Mouse (Mus musculus) kidney, embryonic 14.5 days (tissue): ENCODE measurements at regions not wholly inside any gene's neighbourhood (a gene's known extent, or its start where the extent isn't known, plus 50 kb on each side); places are given as distances from the start of the nearest gene placed in this dataset.
A peak's percentile ranks its signal among the peaks of the same experiment; 100 is the strongest.

Experiments
- ATAC-seq: fragments of 200-750 bp; cut with Nextera tagmentation; 2 replicates; pipeline ENCODE4 v1.8.0; 2017; ENCODE audit warnings: moderate number of reproducible peaks, mild to moderate bottlenecking, moderate TSS enrichment, moderate library complexity; ENCODE audit not compliant: low FRiP score, low TSS enrichment
- H3K27ac ChIP-seq: fragments of 300-500 bp; sonication (generic); 2 replicates; pipeline ENCODE4 v1.5.1; 2014; ENCODE audit warnings: low read depth, mild to moderate bottlenecking, low read length, moderate library complexity, mixed read lengths
- H3K27me3 ChIP-seq: fragments of 300-500 bp; sonication (generic); 2 replicates; pipeline ENCODE4 v1.6.1; 2014; ENCODE audit warnings: mild to moderate bottlenecking, low read length; ENCODE audit not compliant: control insufficient read depth, insufficient read depth
- H3K36me3 ChIP-seq: fragments of 300-500 bp; sonication (generic); 2 replicates; pipeline ENCODE4 v1.6.1; 2014; ENCODE audit warnings: low read length, mixed read lengths; ENCODE audit not compliant: control insufficient read depth, insufficient read depth
- H3K4me1 ChIP-seq: fragments of 300-500 bp; sonication (generic); 2 replicates; pipeline ENCODE4 v1.6.1; 2014; ENCODE audit warnings: low read length, mixed read lengths; ENCODE audit not compliant: control insufficient read depth, insufficient read depth
- H3K4me2 ChIP-seq: fragments of 300-500 bp; sonication (generic); replicated peaks from 2 replicates; pipeline ENCODE4 v1.6.1; 2014; ENCODE audit warnings: low read depth, mild to moderate bottlenecking, low read length
- H3K4me3 ChIP-seq: fragments of 300-500 bp; sonication (generic); 2 replicates; pipeline ENCODE4 v1.5.1; 2014; ENCODE audit warnings: mild to moderate bottlenecking, low read length
- H3K9ac ChIP-seq: fragments of 300-500 bp; sonication (generic); 2 replicates; pipeline ENCODE4 v1.6.1; 2014; ENCODE audit warnings: low read depth, mild to moderate bottlenecking, low read length, moderate library complexity
- H3K9me3 ChIP-seq: fragments of 300-500 bp; sonication (generic); 2 replicates; pipeline ENCODE4 v1.6.1; 2016; ENCODE audit warnings: low read length; ENCODE audit not compliant: control insufficient read depth
- WGBS: fragments of 180-500 bp; shearing (Covaris S2); extraction: QIAGEN DNeasy Blood & Tissue Kit; methylation state at CpG from one replicate; pipeline ENCODE4 v1.1.7; 2014; 5-methylcytosine and 5-hydroxymethylcytosine counted together

- H3K4me2 ChIP-seq, result peak overlapping the region; percentile 41
- H3K4me1 ChIP-seq, result peaks cover 28% of the 10 kb centered on the region
- peak overlapping the region; percentile 97 for H3K27ac ChIP-seq
- no peaks in the 10 kb centered on the region for H3K36me3 ChIP-seq
- H3K9ac ChIP-seq, result peak overlapping the region; percentile 52
- no peaks in the 10 kb centered on the region for H3K9me3 ChIP-seq
- H3K4me3 ChIP-seq, result 0 out of 2 replicates have a peak overlapping the region, but pooled peaks have one; percentile 10
- WGBS, result 6% methylated on average over 17 of the region's 17 CpGs
- peak; percentile 43 for ATAC-seq
- no peaks in the 10 kb centered on the region for H3K27me3 ChIP-seq
Measured at GRCm38 (mm10) chr14:25108101-25108652, 350.8 kb upstream of the Zmiz1 start.

GRCm38 (mm10) chr14:25108701-25109290 lies 350.2 kb upstream of the Zmiz1 start:
- Histone ChIP-seq H3K4me3 (0 out of 2 replicates have a peak overlapping the region, but pooled peaks have one; percentile 10), H3K27ac (peak overlapping the region; percentile 97), H3K4me2 (peak overlapping the region; percentile 41), H3K36me3 (no peaks in the 10 kb centered on the region), H3K9me3 (no peaks in the 10 kb centered on the region), H3K27me3 (no peaks in the 10 kb centered on the region), H3K9ac (peak overlapping the region; percentile 52), H3K4me1 (peaks cover 30% of the 10 kb centered on the region)
- 1% methylated on average over 8 of the region's 8 CpGs for WGBS
- ATAC-seq, result peak; percentile 95

GRCm38 (mm10) chr14:25109691-25110090 lies 349.3 kb upstream of the Zmiz1 start:
- Histone ChIP-seq H3K27ac (peak overlapping the region; percentile 97), H3K4me2 (no peak overlapping the region), H3K27me3 (no peaks in the 10 kb centered on the region), H3K9me3 (no peaks in the 10 kb centered on the region), H3K4me1 (peaks cover 30% of the 10 kb centered on the region), H3K9ac (no peak overlapping the region; the same call in 1 of the 2 replicates), H3K36me3 (no peaks in the 10 kb centered on the region), H3K4me3 (no peak overlapping the region)
- no peak for ATAC-seq
- WGBS, result 9% methylated on average over 1 of the region's 1 CpGs

- H3K9me3 ChIP-seq, result no peaks in the 10 kb centered on the region
- 74% methylated on average over 10 of the region's 10 CpGs for WGBS
- no peak overlapping the region for H3K9ac ChIP-seq
- no peaks in the 10 kb centered on the region for H3K36me3 ChIP-seq
- H3K27ac ChIP-seq, result 0 out of 2 replicates have a peak overlapping the region, but pooled peaks have one; percentile 4
- no peaks in the 10 kb centered on the region for H3K27me3 ChIP-seq
- ATAC-seq, result no peak
- H3K4me2 ChIP-seq, result no peak overlapping the region
- H3K4me1 ChIP-seq, result peaks cover 28% of the 10 kb centered on the region
- H3K4me3 ChIP-seq, result no peak overlapping the region
Measured at GRCm38 (mm10) chr14:25112832-25113231, 346.2 kb upstream of the Zmiz1 start.

- ATAC-seq, result no peak
- 0 out of 2 replicates have a peak overlapping the region, but pooled peaks have one; percentile 4 for H3K27ac ChIP-seq
Measured at GRCm38 (mm10) chr14:25113326-25113725, 345.7 kb upstream of the Zmiz1 start.

GRCm38 (mm10) chr14:25116424-25116823 lies 342.6 kb upstream of the Zmiz1 start:
- H3K27me3 ChIP-seq, result no peaks in the 10 kb centered on the region
- H3K4me1 ChIP-seq, result peaks cover 11% of the 10 kb centered on the region; the same call in 1 of the 2 replicates
- no peak for ATAC-seq
- no peak overlapping the region for H3K4me3 ChIP-seq
- no peak overlapping the region for H3K4me2 ChIP-seq
- H3K36me3 ChIP-seq, result no peaks in the 10 kb centered on the region
- no peak overlapping the region for H3K27ac ChIP-seq
- no peak overlapping the region for H3K9ac ChIP-seq
- WGBS, result 50% methylated on average over 4 of the region's 4 CpGs
- no peaks in the 10 kb centered on the region for H3K9me3 ChIP-seq

More at GRCm38 (mm10) chr14:25113326-25113725, 345.7 kb upstream of the Zmiz1 start:
- 47% methylated on average over 2 of the region's 2 CpGs for WGBS
- H3K4me3 ChIP-seq, result no peak overlapping the region
- no peak overlapping the region for H3K9ac ChIP-seq
- no peaks in the 10 kb centered on the region for H3K36me3 ChIP-seq
- no peak overlapping the region for H3K4me2 ChIP-seq
- H3K9me3 ChIP-seq, result no peaks in the 10 kb centered on the region
- H3K27me3 ChIP-seq, result no peaks in the 10 kb centered on the region
- peaks cover 23% of the 10 kb centered on the region for H3K4me1 ChIP-seq

- Histone ChIP-seq H3K4me2 (no peak overlapping the region), H3K9me3 (no peaks in the 10 kb centered on the region), H3K4me1 (peaks cover 20% of the 10 kb centered on the region; the same call in 1 of the 2 replicates), H3K27me3 (no peaks in the 10 kb centered on the region), H3K9ac (no peak overlapping the region; the same call in 1 of the 2 replicates), H3K27ac (no peak overlapping the region), H3K4me3 (no peak overlapping the region), H3K36me3 (no peaks in the 10 kb centered on the region)
- ATAC-seq, result no peak
- 75% methylated on average over 4 of the region's 4 CpGs for WGBS
Measured at GRCm38 (mm10) chr14:25119999-25120398, 339.0 kb upstream of the Zmiz1 start.

- 38% methylated on average over 8 of the region's 8 CpGs for WGBS
- ATAC-seq, result no peak
- Histone ChIP-seq H3K9ac (no peak overlapping the region; the same call in 1 of the 2 replicates), H3K27ac (no peak overlapping the region), H3K27me3 (no peaks in the 10 kb centered on the region), H3K4me3 (no peak overlapping the region), H3K9me3 (no peaks in the 10 kb centered on the region), H3K4me2 (no peak overlapping the region), H3K36me3 (no peaks in the 10 kb centered on the region), H3K4me1 (peaks cover 20% of the 10 kb centered on the region; the same call in 1 of the 2 replicates)
Measured at GRCm38 (mm10) chr14:25120506-25120905, 338.5 kb upstream of the Zmiz1 start.

- Histone ChIP-seq H3K4me1 (peaks cover 25% of the 10 kb centered on the region), H3K9ac (no peak overlapping the region), H3K9me3 (no peaks in the 10 kb centered on the region), H3K36me3 (no peaks in the 10 kb centered on the region), H3K4me2 (no peak overlapping the region), H3K4me3 (no peak overlapping the region), H3K27me3 (no peaks in the 10 kb centered on the region), H3K27ac (no peak overlapping the region)
- ATAC-seq, result no peak
- WGBS, result 66% methylated on average over 13 of the region's 13 CpGs
Measured at GRCm38 (mm10) chr14:25122971-25123535, 335.9 kb upstream of the Zmiz1 start.
